Mouse (Mus musculus) cortical plate, adult 2 months (tissue): Measurements from ENCODE around the gene Cstf1. TPM values are rescaled to one million over a fixed set of nuclear protein-coding genes. Genes with fewer than 3 reads are reported as not detected.

ENCODE experiments used
- H3K27ac ChIP-seq: fragments of 200-500 bp; 2 replicates; pipeline ENCODE4 v1.5.1; 2012; ENCODE audit warnings: low read length, control low read depth, inconsistent platforms; ENCODE audit not compliant: insufficient read depth
- H3K4me1 ChIP-seq: fragments of 200-500 bp; 2 replicates; pipeline ENCODE4 v1.6.1; 2011; ENCODE audit warnings: low read length; ENCODE audit not compliant: control insufficient read depth, insufficient read depth
- H3K4me3 ChIP-seq: fragments of 200-500 bp; 2 replicates; pipeline ENCODE4 v1.5.1; 2011; ENCODE audit warnings: mild to moderate bottlenecking, low read length, control low read depth; ENCODE audit not compliant: insufficient read depth
- CTCF ChIP-seq: fragments of 200-500 bp; IDR thresholded peaks from 2 replicates; pipeline ENCODE4 v1.5.1; 2011; ENCODE audit warnings: mild to moderate bottlenecking, control low read depth, low read length; ENCODE audit not compliant: insufficient read depth; ENCODE audit errors: extremely low read depth
- POLR2A ChIP-seq: fragments of 200-500 bp; IDR thresholded peaks from 2 replicates; pipeline ENCODE4 v1.6.1; 2011; ENCODE audit warnings: mild to moderate bottlenecking, low read length, control low read depth; ENCODE audit not compliant: insufficient read depth; ENCODE audit errors: extremely low read depth
- polyA plus RNA-seq: library from polyadenylated mRNA; depleted of rRNA; stranded (reverse); fragments of >200 nt; gene quantifications from 2 replicates; pipeline ENCODE4 v1.2.3, GENCODE M21; 2012; rRNA removed

Gene Cstf1
- 25.7 and 26.6 TPM in 2 replicates for polyA plus RNA-seq

DNA sequence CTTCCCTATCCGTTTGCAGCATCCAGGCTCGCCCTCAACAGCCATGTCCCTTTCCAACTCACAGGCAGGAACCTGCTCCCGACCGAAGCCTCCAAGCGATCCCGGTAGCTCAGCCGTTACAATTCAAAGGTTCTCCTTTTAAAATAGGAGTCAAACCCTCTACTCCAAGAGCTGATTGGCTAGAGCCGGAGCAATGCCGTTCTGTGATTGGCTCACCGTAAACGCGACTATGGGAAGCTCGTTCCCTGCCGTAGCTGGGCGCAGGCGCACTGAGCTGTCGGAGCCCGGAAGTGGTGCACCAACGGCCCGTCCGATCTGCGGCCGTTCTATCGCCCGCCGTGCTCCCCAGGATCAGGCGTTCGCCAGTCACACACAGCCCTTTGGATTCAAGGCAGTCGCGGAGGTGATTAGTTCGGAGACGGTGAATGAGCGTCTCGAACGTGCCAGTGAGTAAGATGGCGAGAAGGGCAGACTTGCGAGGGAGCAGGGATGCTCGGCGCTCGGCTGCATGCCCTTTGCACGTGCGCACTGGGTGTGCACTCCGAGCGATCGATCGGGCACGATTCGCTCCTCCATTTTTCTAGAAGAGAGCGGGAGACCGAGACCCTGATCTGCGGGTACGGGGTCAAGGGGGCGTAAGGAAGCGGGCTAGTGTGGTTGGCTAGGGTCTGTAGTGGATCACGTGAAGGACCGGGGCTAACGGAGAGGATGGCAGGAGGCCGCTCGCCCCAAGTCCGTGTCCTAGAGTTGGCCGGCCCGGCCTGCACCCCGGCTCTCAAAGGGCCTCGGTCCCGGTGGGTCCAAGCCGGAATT is at the start of gene Cstf1, which contains the start of gene Aurka:
Gene Cstf1 (plus strand): TSS at position 271 of the 813 bp plus-strand sequence.
Gene Aurka (minus strand): TSS at position 125 of the 813 bp plus-strand sequence.
- TF ChIP-seq CTCF (no peak), POLR2A (peak; percentile 69; the same call in 1 of the 2 replicates)
- peak within 1 kb of the TSS; percentile 57 for H3K4me3 ChIP-seq
- peak within 1 kb of the TSS; percentile 72 for H3K27ac ChIP-seq
- H3K4me1 ChIP-seq = peaks cover 2% of the 10 kb centered on the region; the same call in 1 of the 2 replicates

DNA sequence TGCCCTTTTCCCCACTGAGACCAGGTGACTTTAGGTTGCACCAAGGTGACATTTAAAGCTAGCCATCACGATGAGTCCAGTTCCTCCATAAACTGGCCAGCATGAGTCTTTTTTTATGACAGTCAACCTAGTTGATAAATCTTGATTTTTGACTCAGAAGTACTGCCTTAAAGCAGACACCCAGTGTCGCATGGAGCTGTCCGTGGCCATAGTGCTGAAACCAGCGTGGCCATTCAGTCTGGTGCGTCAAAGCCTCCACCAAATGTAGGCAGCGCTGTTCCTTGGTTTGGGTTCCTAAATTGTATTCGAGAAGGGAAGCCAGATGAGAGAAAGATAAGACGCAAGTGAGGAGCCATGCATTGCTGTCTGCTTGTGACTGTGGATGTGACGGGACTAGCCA is 49.6 kb upstream of the Cstf1 start:
- H3K4me1 ChIP-seq = no peaks in the 10 kb centered on the region
- TF ChIP-seq POLR2A = no peak
- TF ChIP-seq CTCF = no peak
- H3K27ac ChIP-seq = no peak overlapping the region
- no peak overlapping the region for H3K4me3 ChIP-seq

DNA sequence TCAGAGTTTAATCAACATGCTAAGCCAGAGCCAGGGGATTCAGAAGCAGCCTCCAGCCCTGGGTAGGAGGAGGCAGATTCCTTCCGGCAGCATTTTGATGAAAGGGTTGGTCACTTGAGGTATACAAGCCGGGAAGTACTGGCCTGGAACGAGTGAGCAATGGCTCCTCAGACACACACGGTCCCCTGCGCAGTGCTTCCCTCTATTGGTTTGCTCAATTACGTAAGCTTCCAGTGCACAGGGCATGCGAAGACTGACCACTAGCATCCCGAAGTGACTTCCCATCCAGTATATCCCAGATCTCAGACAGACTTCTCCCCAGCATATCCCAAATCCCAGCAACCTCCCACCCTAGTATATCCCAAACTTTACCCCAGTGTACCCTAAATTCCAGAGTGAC is 42.2 kb upstream of the Cstf1 start:
- Histone ChIP-seq H3K27ac (no peak overlapping the region), H3K4me3 (no peak overlapping the region), H3K4me1 (no peaks in the 10 kb centered on the region)
- TF ChIP-seq POLR2A = no peak

GRCm38 (mm10) chr2:172329179-172329578 is 41.3 kb upstream of the Cstf1 start:
- no peaks in the 10 kb centered on the region for H3K4me1 ChIP-seq
- no peak overlapping the region for H3K4me3 ChIP-seq
- TF ChIP-seq POLR2A (no peak), CTCF (peak; percentile 93)
- H3K27ac ChIP-seq = no peak overlapping the region

DNA sequence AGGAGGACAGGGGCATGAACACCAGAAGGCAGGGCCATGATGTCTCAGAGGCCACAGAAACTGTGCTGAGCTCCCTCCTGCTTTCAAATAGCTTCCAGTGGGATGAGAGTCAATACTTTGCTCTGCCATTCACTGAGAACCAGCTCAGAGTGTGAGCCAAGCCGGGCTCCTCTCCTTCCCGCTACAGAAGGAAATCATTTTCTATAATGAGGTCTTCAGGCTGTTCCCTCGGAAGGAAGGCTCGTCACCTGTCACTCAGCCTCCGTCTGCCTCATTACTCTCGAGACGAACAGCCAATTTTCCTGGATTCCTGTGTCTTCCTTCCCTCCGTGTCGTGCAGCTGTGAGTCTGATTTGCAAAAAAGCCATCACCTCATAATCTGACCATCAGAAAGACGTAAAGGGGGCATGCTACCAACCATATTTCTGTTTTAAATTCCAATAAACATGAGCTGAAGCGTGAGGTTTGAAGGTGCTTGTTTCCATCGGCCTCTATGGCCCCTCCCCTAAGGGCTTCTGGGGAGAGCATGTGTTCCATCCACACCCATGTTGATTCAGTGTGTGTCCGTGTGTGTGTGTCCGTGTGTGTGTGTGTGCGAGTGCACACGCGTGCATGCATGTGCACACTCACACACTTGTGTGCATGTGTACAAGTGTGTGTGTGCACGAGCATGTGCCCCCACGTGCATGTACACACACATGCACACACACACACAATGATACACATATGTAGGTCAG is 32.1 kb upstream of the Cstf1 start:
- no peak overlapping the region for H3K27ac ChIP-seq
- H3K4me1 ChIP-seq = no peaks in the 10 kb centered on the region

GRCm38 (mm10) chr2:172340936-172341335 is 29.5 kb upstream of the Cstf1 start:
- no peak for TF ChIP-seq CTCF
- no peak for TF ChIP-seq POLR2A
- H3K4me1 ChIP-seq = no peaks in the 10 kb centered on the region

More for the DNA sequence above, 32.1 kb upstream of the Cstf1 start:
- TF ChIP-seq CTCF (no peak), POLR2A (no peak)
- no peak overlapping the region for H3K4me3 ChIP-seq

GRCm38 (mm10) chr2:172341606-172342005 is 28.9 kb upstream of the Cstf1 start:
- H3K4me3 ChIP-seq = no peak overlapping the region
- H3K27ac ChIP-seq = no peak overlapping the region
- TF ChIP-seq POLR2A (no peak), CTCF (no peak)
- H3K4me1 ChIP-seq = no peaks in the 10 kb centered on the region

More at GRCm38 (mm10) chr2:172340936-172341335, 29.5 kb upstream of the Cstf1 start:
- Histone ChIP-seq H3K27ac (no peak overlapping the region), H3K4me3 (no peak overlapping the region)

GRCm38 (mm10) chr2:172343751-172344150 is 26.7 kb upstream of the Cstf1 start:
- H3K4me1 ChIP-seq = no peaks in the 10 kb centered on the region
- no peak overlapping the region for H3K4me3 ChIP-seq
- no peak overlapping the region for H3K27ac ChIP-seq
- no peak for TF ChIP-seq CTCF
- TF ChIP-seq POLR2A = no peak

DNA sequence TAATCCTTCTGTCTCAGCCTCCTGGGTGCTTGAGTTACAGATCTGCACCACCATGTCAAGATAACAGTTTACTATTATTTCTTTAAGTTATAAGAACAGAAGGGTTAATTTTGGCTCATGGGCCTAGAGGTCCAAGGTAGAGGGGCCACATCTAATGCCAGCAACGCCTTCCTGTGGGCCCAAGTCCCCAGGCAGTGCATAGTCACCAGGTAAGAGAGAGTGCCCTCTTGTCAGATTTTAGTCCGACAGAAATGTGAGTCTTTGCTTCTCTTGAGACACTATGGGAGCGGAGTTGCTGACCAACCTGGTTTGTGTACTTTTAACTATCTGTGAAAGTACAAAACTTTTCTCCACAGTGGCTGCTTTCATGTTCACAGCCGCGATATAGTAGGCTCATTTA is 25.8 kb upstream of the Cstf1 start:
- Histone ChIP-seq H3K4me3 (no peak overlapping the region), H3K27ac (no peak overlapping the region), H3K4me1 (no peaks in the 10 kb centered on the region)
- TF ChIP-seq CTCF = no peak
- TF ChIP-seq POLR2A = no peak
